Mouse (Mus musculus) limb, embryonic 14.5 days (tissue): ENCODE data around the gene Irx6. TPM values are rescaled to one million over a fixed set of nuclear protein-coding genes. Genes with fewer than 3 reads are reported as not detected.

Experiments
- ATAC-seq: fragments of 200-750 bp; cut with Nextera tagmentation; 2 replicates; pipeline ENCODE4 v1.8.0; 2017; ENCODE audit warnings: low read depth, moderate number of reproducible peaks, moderate TSS enrichment; ENCODE audit not compliant: low FRiP score
- DNase-seq: peaks from one replicate; pipeline ENCODE4 v3.0.0-alpha.2; 2015; ENCODE audit warnings: low spot score
- H3K27ac ChIP-seq: fragments of 300-500 bp; sonication (generic); replicated peaks from 2 replicates; pipeline ENCODE4 v1.5.1; 2014; ENCODE audit warnings: low read depth, mild to moderate bottlenecking, low read length, moderate library complexity, mixed read lengths
- H3K27me3 ChIP-seq: fragments of 300-500 bp; sonication (generic); 2 replicates; pipeline ENCODE4 v1.6.1; 2014; ENCODE audit warnings: low read length, mixed read lengths; ENCODE audit not compliant: control insufficient read depth, insufficient read depth
- H3K36me3 ChIP-seq: fragments of 300-500 bp; sonication (generic); 2 replicates; pipeline ENCODE4 v1.6.1; 2014; ENCODE audit warnings: mild to moderate bottlenecking, low read length, moderate library complexity, mixed read lengths; ENCODE audit not compliant: control insufficient read depth, insufficient read depth
- H3K4me1 ChIP-seq: fragments of 300-500 bp; sonication (generic); 2 replicates; pipeline ENCODE4 v1.6.1; 2014; ENCODE audit warnings: antibody characterized with exemption, low read length, mixed read lengths; ENCODE audit not compliant: control insufficient read depth, insufficient read depth
- H3K4me2 ChIP-seq: fragments of 300-500 bp; sonication (generic); replicated peaks from 2 replicates; pipeline ENCODE4 v1.6.1; 2014; ENCODE audit warnings: low read depth, mild to moderate bottlenecking, low read length, moderate library complexity; ENCODE audit not compliant: severe bottlenecking
- H3K4me3 ChIP-seq: fragments of 300-500 bp; sonication (generic); replicated peaks from 2 replicates; pipeline ENCODE4 v1.5.1; 2014; ENCODE audit warnings: low read length
- H3K9ac ChIP-seq: fragments of 300-500 bp; sonication (generic); 2 replicates; pipeline ENCODE4 v1.6.1; 2014; ENCODE audit warnings: mild to moderate bottlenecking, low read depth, low read length, moderate library complexity; ENCODE audit not compliant: severe bottlenecking
- H3K9me3 ChIP-seq: fragments of 300-500 bp; sonication (generic); 2 replicates; pipeline ENCODE4 v1.6.1; 2016; ENCODE audit warnings: low read length; ENCODE audit not compliant: control insufficient read depth
- POLR2A ChIP-seq: fragments of 200-500 bp; IDR thresholded peaks from 2 replicates; pipeline ENCODE4 v1.8.0; 2012; ENCODE audit warnings: inconsistent platforms, mild to moderate bottlenecking, moderate library complexity, borderline replicate concordance; ENCODE audit not compliant: insufficient read depth, insufficient read length; ENCODE audit errors: extremely low read depth
- WGBS: fragments of 180-500 bp; shearing (Covaris S2); extraction: QIAGEN DNeasy Blood & Tissue Kit; methylation state at CpG from one replicate; pipeline ENCODE4 v1.1.7; 2014; 5-methylcytosine and 5-hydroxymethylcytosine counted together
- polyA plus RNA-seq, 2 experiments: library from polyadenylated mRNA; depleted of rRNA in 1 of 2; stranded (reverse) in 1 of 2; unstranded in 1 of 2; fragments of >200 nt; fragmentation: Nextera tagmentation in 1 of 2; extraction: Ambion mirVana in 1 of 2; gene quantifications; 2 replicates each; pipeline versions ENCODE4 v1.2.1 to v1.2.3; 2012 to 2014

The Irx6 gene
- polyA plus RNA-seq, 2 experiments: 7.4 to 7.6 TPM

- no peak for ATAC-seq
- H3K27me3 ChIP-seq: no peaks in the 10 kb centered on the region; the same call in 1 of the 2 replicates
- no peak overlapping the region for H3K4me2 ChIP-seq
- 33% methylated on average over 4 of the region's 4 CpGs for WGBS
- H3K9ac ChIP-seq: no peak overlapping the region
- no peak overlapping the region for H3K27ac ChIP-seq
- no peaks in the 10 kb centered on the region for H3K9me3 ChIP-seq
- no peak for TF ChIP-seq POLR2A
- no peak overlapping the region for H3K4me3 ChIP-seq
- H3K4me1 ChIP-seq: no peaks in the 10 kb centered on the region
- DNase-seq: no peak
- no peaks in the 10 kb centered on the region for H3K36me3 ChIP-seq
These were observed 9.9 kb upstream of the Irx6 start for GRCm38 (mm10) chr8:92664207-92664606.

GRCm38 (mm10) chr8:92670236-92670635 is 3.9 kb upstream of the Irx6 start:
- H3K27me3 ChIP-seq: peaks cover 59% of the 10 kb centered on the region
- TF ChIP-seq POLR2A: no peak
- H3K4me2 ChIP-seq: no peak overlapping the region
- WGBS: 54% methylated on average over 11 of the region's 11 CpGs
- no peaks in the 10 kb centered on the region for H3K9me3 ChIP-seq
- no peak overlapping the region for H3K9ac ChIP-seq
- no peak overlapping the region for H3K27ac ChIP-seq
- no peak for DNase-seq
- H3K4me1 ChIP-seq: peaks cover 13% of the 10 kb centered on the region
- ATAC-seq: no peak
- H3K4me3 ChIP-seq: no peak overlapping the region
- no peaks in the 10 kb centered on the region for H3K36me3 ChIP-seq

DNA sequence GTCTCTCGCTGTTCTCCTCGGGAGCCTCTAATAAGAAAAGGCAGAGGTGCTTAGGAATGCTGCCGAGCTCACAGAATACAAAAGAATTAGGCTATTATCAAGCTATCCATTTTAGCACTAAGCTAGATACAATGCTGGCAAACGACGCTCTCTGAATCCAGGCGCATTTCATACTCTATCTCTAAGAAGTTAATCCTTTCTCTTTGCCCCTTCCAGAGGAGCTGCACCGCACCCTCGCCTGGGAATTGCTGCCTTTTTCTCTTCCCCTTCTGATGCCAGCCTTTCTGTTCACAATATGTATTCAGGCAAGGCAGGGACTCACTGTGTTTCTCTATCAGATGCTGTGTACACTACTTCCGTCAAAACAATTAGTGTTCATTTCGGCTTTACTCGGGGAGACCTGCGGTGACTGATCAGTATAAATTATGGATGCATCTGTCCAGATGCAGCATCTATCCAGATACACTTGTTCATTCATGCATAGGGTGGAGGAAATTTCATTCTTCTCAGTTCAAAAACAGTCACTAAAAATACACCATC is 3.4 kb upstream of the Irx6 start:
- no peak for TF ChIP-seq POLR2A
- Histone ChIP-seq H3K36me3 (no peaks in the 10 kb centered on the region), H3K9ac (no peak overlapping the region), H3K27ac (no peak overlapping the region), H3K4me2 (no peak overlapping the region), H3K4me3 (no peak overlapping the region), H3K9me3 (no peaks in the 10 kb centered on the region), H3K27me3 (peaks cover 64% of the 10 kb centered on the region), H3K4me1 (peaks cover 13% of the 10 kb centered on the region)
- DNase-seq (no peak), ATAC-seq (no peak)
- 54% methylated on average over 12 of the region's 12 CpGs for WGBS

- 76% methylated on average over 4 of the region's 4 CpGs for WGBS
- Histone ChIP-seq H3K4me1 (peaks cover 13% of the 10 kb centered on the region), H3K27me3 (peaks cover 74% of the 10 kb centered on the region), H3K27ac (no peak overlapping the region), H3K4me3 (no peak overlapping the region), H3K36me3 (no peaks in the 10 kb centered on the region), H3K4me2 (no peak overlapping the region), H3K9me3 (no peaks in the 10 kb centered on the region), H3K9ac (no peak overlapping the region)
- ATAC-seq: no peak
- no peak for TF ChIP-seq POLR2A
- DNase-seq: no peak
These were observed 2.2 kb upstream of the Irx6 start for GRCm38 (mm10) chr8:92671892-92672291.

DNA sequence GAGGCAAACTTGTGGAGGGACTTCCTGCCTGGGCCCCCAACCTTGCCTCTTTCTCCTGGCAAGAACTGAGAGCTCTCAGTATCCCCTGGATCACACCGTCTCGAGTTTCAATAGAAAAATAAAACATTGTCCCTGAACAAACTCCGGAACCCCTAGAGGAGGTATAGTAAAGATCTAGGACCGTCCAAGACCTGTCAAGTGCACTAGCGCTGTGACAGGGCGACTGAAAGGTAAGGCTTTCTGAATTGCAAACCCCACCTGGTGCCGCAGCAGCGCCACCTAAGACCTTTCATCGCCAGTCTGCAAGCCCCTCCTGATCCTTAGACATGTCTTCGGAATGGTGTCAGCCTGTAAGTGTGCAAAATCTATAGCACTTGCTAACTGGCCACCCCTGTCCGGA is 987 bp upstream of the Irx6 start:
- Histone ChIP-seq H3K27ac (no peak overlapping the region), H3K4me1 (peaks cover 17% of the 10 kb centered on the region), H3K9me3 (no peaks in the 10 kb centered on the region), H3K4me3 (peak overlapping the region; percentile 45), H3K9ac (no peak overlapping the region), H3K4me2 (peak overlapping the region; percentile 75), H3K27me3 (peaks cover 86% of the 10 kb centered on the region), H3K36me3 (no peaks in the 10 kb centered on the region)
- ATAC-seq (no peak), DNase-seq (no peak)
- no peak for TF ChIP-seq POLR2A
- 2% methylated on average over 11 of the region's 11 CpGs for WGBS

GRCm38 (mm10) chr8:92673555-92674243 is 389 bp upstream of the Irx6 start:
- Histone ChIP-seq H3K4me2 (peak overlapping the region; percentile 75), H3K27ac (no peak overlapping the region), H3K36me3 (no peaks in the 10 kb centered on the region), H3K9me3 (no peaks in the 10 kb centered on the region), H3K4me1 (peaks cover 19% of the 10 kb centered on the region), H3K9ac (peak overlapping the region; percentile 45), H3K4me3 (peak overlapping the region; percentile 45), H3K27me3 (peaks cover 92% of the 10 kb centered on the region)
- ATAC-seq (peak; percentile 54), DNase-seq (peak; percentile 38)
- 1% methylated on average over 19 of the region's 30 CpGs for WGBS
- TF ChIP-seq POLR2A: no peak
